Mouse (Mus musculus): Measurements from ENCODE around the gene Dnttip2. TPM values are rescaled to one million over a fixed set of nuclear protein-coding genes. Genes with fewer than 3 reads are reported as not detected.
"Not testable (repeated sequence)": the region's sequence is repeated elsewhere in the genome, so short reads cannot be mapped to it uniquely, and the experiment has no call there.

The Dnttip2 gene
- total and polyA plus RNA-seq, 3 experiments = 6.9 to 25.8 (median 25.7) TPM

DNA sequence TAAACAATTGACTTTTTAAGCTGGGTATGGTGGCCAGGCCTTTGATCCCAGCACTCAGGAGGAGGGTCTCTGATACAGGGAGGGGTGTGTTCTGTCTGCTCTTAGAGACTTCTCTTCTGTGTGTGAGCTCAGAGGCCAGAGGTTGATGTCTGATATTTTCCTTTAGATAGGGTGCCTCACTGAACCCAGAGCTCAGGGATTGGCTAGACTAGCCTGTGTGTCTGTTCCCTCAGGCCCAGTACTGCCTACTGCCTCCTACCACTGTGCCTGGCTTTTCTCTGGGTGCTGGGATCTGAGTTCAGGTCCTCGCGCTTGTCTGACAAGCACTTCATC lies 26.5 kb upstream of the Dnttip2 start:
- intact Hi-C loops (cut with DNase I) = loop anchor here (5.0 kb wide), 1 partner anchor 45 kb away; the partner anchor contains the start of gene Bcar3
- H3K79me2 ChIP-seq (replicated peaks; ENCODE audit: control insufficient read depth, insufficient read depth, low read length) = peaks cover 4% of the 10 kb centered on the region; the same call in 1 of the 2 replicates
- H3K4me1 ChIP-seq (ENCODE audit: control insufficient read depth, insufficient read depth, low read length) = peaks cover 4% of the 10 kb centered on the region
- no peak overlapping the region for H3K9ac ChIP-seq (ENCODE audit: low read depth, low read length)
- DNase-seq = no peak
- TF ChIP-seq EP300 (IDR thresholded peaks at IDR 0.05; ENCODE audit: insufficient read depth, low read depth, low read length) (no peak), CTCF (IDR thresholded peaks at IDR 0.05) (no peak), POLR2A (IDR thresholded peaks at IDR 0.05; ENCODE audit: insufficient read depth, low read depth, low read length) (no peak)
- H3K27me3 ChIP-seq (ENCODE audit: control insufficient read depth, insufficient read depth, low read length) = no peaks in the 10 kb centered on the region
- no peaks in the 10 kb centered on the region; the same call in 1 of the 2 replicates for H3K36me3 ChIP-seq (ENCODE audit: control insufficient read depth, insufficient read depth, low read length)
- WGBS = 100% methylated on average over 2 of the region's 2 CpGs
- H3K27ac ChIP-seq = no peak overlapping the region
- H3K4me3 ChIP-seq = no peak overlapping the region

DNA sequence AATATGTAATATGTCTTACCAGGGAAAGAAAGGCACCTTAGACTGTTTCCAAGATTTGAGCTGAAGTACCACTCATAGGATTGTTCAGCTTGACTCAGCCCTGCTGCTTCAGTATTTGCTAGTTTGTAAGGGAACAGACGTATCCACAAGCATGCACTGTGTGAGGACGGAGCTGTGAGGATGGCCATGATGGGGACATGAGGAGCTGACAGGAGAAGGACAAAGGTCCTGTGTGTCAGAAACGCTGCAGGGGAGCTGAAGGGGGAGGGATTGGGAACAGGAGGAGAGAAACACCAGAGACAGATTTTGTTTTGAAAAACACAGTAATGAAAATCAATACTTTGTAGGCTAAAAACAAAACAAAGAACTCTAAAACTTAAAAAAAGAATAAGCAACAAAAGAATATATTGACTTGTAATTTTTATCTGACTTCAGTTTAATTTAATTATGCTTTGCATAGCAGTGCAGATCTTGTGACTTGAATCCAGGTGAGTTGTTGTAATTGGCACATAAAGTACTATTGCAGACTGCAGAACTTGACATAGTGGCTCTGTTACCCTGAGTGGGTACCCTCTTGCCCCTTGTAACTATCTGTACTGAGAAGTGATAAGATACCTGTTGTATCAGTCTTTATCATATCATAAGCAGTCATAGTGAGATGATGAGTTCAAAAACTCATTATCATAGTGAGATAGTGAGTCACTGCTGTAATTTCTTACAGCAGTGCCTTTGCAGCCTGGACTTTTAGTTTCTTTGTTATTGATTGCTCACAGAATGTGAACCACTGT lies 21.5 kb upstream of the Dnttip2 start:
- Histone ChIP-seq H3K4me1 (ENCODE audit: control insufficient read depth, insufficient read depth, low read length) (no peaks in the 10 kb centered on the region), H3K9ac (ENCODE audit: low read depth, low read length) (no peak overlapping the region), H3K4me3 (no peak overlapping the region), H3K27ac (no peak overlapping the region), H3K27me3 (ENCODE audit: control insufficient read depth, insufficient read depth, low read length) (no peaks in the 10 kb centered on the region), H3K36me3 (ENCODE audit: control insufficient read depth, insufficient read depth, low read length) (no peaks in the 10 kb centered on the region), H3K79me2 (replicated peaks; ENCODE audit: control insufficient read depth, insufficient read depth, low read length) (peaks cover 5% of the 10 kb centered on the region; the same call in 1 of the 2 replicates)
- DNase-seq = no peak
- WGBS = 59% methylated on average over 3 of the region's 3 CpGs
- TF ChIP-seq CTCF (IDR thresholded peaks at IDR 0.05) (no peak), POLR2A (IDR thresholded peaks at IDR 0.05; ENCODE audit: insufficient read depth, low read depth, low read length) (no peak), EP300 (IDR thresholded peaks at IDR 0.05; ENCODE audit: insufficient read depth, low read depth, low read length) (no peak)
- intact Hi-C loops (cut with DNase I) = no loop called here

DNA sequence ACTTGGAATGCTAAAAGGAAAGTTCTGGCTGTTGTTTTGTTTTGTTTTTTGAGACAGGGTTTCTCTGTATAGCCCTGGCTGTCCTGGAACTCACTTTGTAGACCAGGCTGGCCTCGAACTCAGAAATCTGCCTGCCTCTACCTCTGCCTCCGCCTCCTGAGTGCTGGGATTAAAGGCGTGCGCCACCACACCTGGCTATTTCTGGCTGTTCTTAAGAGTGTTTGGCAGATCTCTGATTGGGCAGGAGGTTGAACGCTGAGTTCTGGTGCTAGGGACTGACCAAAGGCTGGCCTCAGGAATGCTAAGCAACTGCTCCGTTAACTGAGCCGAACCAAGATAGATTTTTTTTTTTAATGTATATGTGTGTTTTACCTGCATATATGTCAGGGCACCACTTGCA lies 20.1 kb upstream of the Dnttip2 start:
- intact Hi-C loops (cut with DNase I); H3K27ac ChIP-seq; H3K36me3 ChIP-seq (ENCODE audit: control insufficient read depth, insufficient read depth, low read length); H3K4me1 ChIP-seq (ENCODE audit: control insufficient read depth, insufficient read depth, low read length); H3K4me3 ChIP-seq; DNase-seq; H3K79me2 ChIP-seq (replicated peaks; ENCODE audit: control insufficient read depth, insufficient read depth, low read length); H3K9ac ChIP-seq (ENCODE audit: low read depth, low read length); H3K27me3 ChIP-seq (ENCODE audit: control insufficient read depth, insufficient read depth, low read length): not testable (repeated sequence)
- WGBS = 78% methylated on average over 7 of the region's 7 CpGs

- 75% methylated on average over 5 of the region's 5 CpGs for WGBS
- peaks cover 1% of the 10 kb centered on the region; the same call in 1 of the 2 replicates for H3K4me1 ChIP-seq (ENCODE audit: control insufficient read depth, insufficient read depth, low read length)
- intact Hi-C loops (cut with DNase I) = loop anchor here (10.0 kb wide), 3 partner anchors 315 to 1115 kb away; partner anchors contain the start of genes Arhgap29 and Mettl14
- DNase-seq = no peak
- TF ChIP-seq POLR2A (IDR thresholded peaks at IDR 0.05; ENCODE audit: insufficient read depth, low read depth, low read length) = no peak
- TF ChIP-seq CTCF (IDR thresholded peaks at IDR 0.05) = peak; percentile 19
- no peak for TF ChIP-seq EP300 (IDR thresholded peaks at IDR 0.05; ENCODE audit: insufficient read depth, low read depth, low read length)
- H3K27me3 ChIP-seq (ENCODE audit: control insufficient read depth, insufficient read depth, low read length) = no peaks in the 10 kb centered on the region
- H3K4me3 ChIP-seq = no peak overlapping the region
- no peak overlapping the region for H3K27ac ChIP-seq
- no peak overlapping the region for H3K9ac ChIP-seq (ENCODE audit: low read depth, low read length)
- H3K79me2 ChIP-seq (replicated peaks; ENCODE audit: control insufficient read depth, insufficient read depth, low read length) = no peaks in the 10 kb centered on the region; the same call in 1 of the 2 replicates
- no peaks in the 10 kb centered on the region; the same call in 1 of the 2 replicates for H3K36me3 ChIP-seq (ENCODE audit: control insufficient read depth, insufficient read depth, low read length)
These were observed 4.2 kb upstream of the Dnttip2 start for GRCm38 (mm10) chr3:122269986-122270385.

- H3K4me1 ChIP-seq (ENCODE audit: control insufficient read depth, insufficient read depth, low read length); H3K27me3 ChIP-seq (ENCODE audit: control insufficient read depth, insufficient read depth, low read length); H3K9ac ChIP-seq (ENCODE audit: low read depth, low read length); DNase-seq; H3K4me3 ChIP-seq; H3K27ac ChIP-seq; H3K79me2 ChIP-seq (replicated peaks; ENCODE audit: control insufficient read depth, insufficient read depth, low read length): not testable (repeated sequence)
- WGBS = 50% methylated on average over 1 of the region's 1 CpGs
- peaks cover 19% of the 10 kb centered on the region for H3K36me3 ChIP-seq (ENCODE audit: control insufficient read depth, insufficient read depth, low read length)
- intact Hi-C loops (cut with DNase I) = loop anchor here (10.0 kb wide), 3 partner anchors 318 to 1112 kb away; partner anchors contain the start of genes Arhgap29 and Mettl14
These were observed 1.6 kb upstream of the Dnttip2 start for GRCm38 (mm10) chr3:122272565-122272964.

DNA sequence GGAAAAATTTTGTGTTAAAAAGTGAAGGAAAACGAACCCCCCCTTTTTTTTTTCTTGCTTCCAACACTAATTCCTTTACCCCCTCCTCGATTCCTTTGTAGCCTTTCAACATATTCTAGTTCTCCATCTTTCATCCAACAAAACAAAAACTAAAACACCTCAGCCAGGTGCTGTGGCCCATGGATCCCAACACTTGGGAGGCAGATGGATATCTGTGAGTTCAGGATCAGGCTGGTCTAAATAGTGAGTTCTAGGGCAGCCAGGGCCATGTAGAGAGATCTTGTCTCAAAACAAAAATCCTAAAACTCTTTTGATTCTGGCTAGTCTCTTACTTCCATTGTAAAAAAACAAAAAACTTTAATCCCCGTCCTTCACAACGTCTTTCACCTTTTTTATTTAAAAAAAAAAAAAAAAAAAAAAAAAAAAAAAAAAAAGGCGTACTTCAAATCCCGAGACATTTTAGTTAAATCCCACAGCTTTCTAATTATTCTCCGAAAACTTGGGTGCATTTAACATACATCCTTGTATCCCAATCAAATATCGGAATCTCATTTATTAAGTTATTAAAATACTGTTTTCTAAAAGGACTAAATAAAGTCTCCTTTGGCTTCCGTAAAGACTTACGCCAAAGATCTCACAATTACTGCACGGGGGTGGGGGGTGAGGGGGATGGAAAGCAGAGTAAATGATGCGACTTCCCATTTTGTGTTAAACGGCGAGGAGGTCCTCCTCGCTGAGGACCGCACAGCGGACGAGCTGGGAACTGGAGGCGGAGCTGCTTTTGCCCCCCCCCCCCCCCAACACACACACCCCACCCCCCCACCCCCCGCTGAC lies 564 bp upstream of the Dnttip2 start:
- peak overlapping the region; percentile 59 for H3K27ac ChIP-seq
- no peak for TF ChIP-seq EP300 (IDR thresholded peaks at IDR 0.05; ENCODE audit: insufficient read depth, low read depth, low read length)
- TF ChIP-seq POLR2A (IDR thresholded peaks at IDR 0.05; ENCODE audit: insufficient read depth, low read depth, low read length) = peak; percentile 75
- TF ChIP-seq CTCF (IDR thresholded peaks at IDR 0.05) = peak; percentile 45
- H3K4me1 ChIP-seq (ENCODE audit: control insufficient read depth, insufficient read depth, low read length) = peaks cover 8% of the 10 kb centered on the region
- no peak for DNase-seq
- peak overlapping the region; percentile 62 for H3K9ac ChIP-seq (ENCODE audit: low read depth, low read length)
- WGBS = 11% methylated on average over 19 of the region's 20 CpGs
- H3K79me2 ChIP-seq (replicated peaks; ENCODE audit: control insufficient read depth, insufficient read depth, low read length) = peaks cover 1% of the 10 kb centered on the region; the same call in 1 of the 2 replicates
- intact Hi-C loops (cut with DNase I) = loop anchor here (1.0 to 10.0 kb wide), 5 partner anchors 19 to 1111 kb away; partner anchors contain the start of genes Arhgap29, Gclm and Mettl14
- peaks cover 29% of the 10 kb centered on the region for H3K36me3 ChIP-seq (ENCODE audit: control insufficient read depth, insufficient read depth, low read length)
- no peaks in the 10 kb centered on the region for H3K27me3 ChIP-seq (ENCODE audit: control insufficient read depth, insufficient read depth, low read length)
- H3K4me3 ChIP-seq = peak overlapping the region; percentile 58
